Mouse (Mus musculus): ENCODE measurements around the gene Sppl2c.

The Sppl2c gene

GRCm38 (mm10) chr11:104237958-104238747 is 52.0 kb downstream of the Sppl2c start:
- DNase-seq (ENCODE audit: low read depth, low spot score): no peak
